Mouse (Mus musculus) adrenal gland, adult (tissue): ENCODE measurements around the gene Gm43517.

Source experiments
- DNase-seq, 2 experiments: peaks; one replicate each; pipeline ENCODE4 v3.0.0; 2022 to 2023; ENCODE audit warnings: low spot score in 1 of 2; ENCODE audit not compliant: inconsistent age in 2 of 2

Gene Gm43517

DNA sequence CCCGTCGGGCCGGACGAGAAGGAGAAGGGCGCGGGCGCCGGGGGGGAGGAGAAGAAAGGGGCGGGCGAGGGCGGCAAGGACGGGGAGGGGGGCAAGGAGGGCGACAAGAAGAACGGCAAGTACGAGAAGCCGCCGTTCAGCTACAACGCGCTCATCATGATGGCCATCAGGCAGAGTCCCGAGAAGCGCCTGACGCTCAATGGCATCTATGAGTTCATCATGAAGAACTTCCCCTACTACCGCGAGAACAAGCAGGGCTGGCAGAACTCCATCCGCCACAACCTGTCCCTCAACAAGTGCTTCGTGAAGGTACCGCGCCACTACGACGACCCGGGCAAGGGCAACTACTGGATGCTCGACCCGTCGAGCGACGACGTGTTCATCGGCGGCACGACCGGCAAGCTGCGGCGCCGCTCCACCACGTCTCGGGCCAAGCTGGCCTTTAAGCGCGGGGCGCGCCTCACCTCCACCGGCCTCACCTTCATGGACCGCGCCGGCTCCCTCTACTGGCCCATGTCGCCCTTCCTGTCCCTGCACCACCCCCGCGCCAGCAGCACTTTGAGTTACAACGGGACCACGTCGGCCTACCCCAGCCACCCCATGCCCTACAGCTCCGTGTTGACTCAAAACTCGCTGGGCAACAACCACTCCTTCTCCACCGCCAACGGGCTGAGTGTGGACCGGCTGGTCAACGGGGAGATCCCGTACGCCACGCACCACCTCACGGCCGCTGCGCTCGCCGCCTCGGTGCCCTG lies at the start of gene Gm43517:
Gene Gm43517 (plus strand): TSS at position 299 of the 755 bp plus-strand sequence.
- no peak for DNase-seq

DNA sequence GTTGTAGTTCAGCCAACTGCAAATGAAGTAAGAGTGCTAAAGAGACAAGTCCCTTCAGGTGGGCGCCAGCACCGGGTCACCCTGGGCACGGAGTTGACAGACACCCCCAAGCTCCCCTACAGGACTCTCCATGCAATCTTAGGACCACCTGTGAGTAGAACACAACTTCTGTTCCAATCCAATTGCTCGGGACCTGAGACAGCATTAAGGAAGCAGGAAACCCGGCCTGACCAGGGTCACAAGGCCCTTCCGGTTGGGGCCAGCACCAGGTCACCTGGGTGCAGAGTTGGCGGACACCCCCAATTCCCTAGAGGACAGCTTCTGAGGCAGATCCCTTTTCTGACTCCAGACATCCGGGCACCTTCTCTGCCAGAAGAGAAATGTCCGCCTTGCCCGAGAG lies 35.3 kb upstream of the Gm43517 start:
- DNase-seq, result no peak

DNA sequence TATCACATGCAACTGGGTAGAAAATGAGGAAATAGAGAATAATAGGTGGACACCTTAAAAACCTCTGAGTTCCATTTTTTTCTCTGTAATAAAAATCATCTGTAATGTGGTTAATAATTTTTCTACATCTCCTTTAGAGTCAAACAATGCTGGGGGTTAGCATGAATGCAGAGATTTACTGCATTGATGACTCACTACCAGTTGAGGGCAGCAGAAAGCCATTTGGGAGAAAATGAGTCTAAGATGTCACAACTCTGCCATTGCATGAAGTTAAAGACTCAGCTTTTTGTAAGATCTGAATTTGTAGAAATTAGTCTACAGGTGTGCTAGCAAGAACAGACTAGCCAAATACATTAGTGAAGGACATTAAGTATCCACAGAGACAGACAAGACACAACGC lies 16.0 kb upstream of the Gm43517 start:
- DNase-seq, result no peak

DNA sequence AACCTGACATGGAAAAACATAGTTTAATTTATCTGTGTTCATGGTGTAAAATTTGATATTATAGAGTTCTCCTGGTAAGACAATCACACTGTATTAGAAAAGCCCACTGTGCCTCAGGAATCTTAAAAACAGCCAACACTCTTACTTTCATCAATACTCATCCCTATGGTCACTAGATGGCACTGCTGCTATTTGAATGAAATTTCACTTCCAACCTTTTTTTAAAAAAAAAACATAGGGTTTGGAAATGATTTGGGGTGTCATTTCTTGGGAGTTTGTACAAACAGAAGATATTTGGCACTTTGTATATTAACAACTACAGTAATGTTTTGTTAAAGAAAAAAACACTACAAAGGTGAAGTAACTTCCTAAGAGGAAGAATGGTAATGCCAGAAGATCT lies 12.8 kb upstream of the Gm43517 start:
- peak in 1 of 2 experiments; percentile 45 for DNase-seq

DNA sequence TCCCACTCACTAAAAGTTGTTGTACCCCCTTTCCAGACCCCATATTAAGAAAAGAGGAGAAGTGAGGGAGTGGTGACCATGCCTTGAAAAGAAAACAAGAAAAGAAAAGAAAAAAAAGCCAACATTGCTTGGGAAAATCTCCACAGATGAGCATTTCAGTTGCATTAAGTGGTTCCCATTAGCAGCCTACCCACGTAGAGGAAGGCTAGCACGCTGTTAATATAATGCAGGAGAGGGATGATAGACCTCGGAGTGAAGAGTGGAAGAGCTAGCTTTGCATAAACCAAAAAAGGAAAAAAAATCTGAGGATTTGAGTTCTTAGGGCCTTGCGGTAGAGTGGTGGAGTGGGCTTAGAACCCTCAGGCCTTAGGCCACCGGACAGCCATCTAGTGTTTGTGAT lies 11.8 kb upstream of the Gm43517 start:
- no peak for DNase-seq

DNA sequence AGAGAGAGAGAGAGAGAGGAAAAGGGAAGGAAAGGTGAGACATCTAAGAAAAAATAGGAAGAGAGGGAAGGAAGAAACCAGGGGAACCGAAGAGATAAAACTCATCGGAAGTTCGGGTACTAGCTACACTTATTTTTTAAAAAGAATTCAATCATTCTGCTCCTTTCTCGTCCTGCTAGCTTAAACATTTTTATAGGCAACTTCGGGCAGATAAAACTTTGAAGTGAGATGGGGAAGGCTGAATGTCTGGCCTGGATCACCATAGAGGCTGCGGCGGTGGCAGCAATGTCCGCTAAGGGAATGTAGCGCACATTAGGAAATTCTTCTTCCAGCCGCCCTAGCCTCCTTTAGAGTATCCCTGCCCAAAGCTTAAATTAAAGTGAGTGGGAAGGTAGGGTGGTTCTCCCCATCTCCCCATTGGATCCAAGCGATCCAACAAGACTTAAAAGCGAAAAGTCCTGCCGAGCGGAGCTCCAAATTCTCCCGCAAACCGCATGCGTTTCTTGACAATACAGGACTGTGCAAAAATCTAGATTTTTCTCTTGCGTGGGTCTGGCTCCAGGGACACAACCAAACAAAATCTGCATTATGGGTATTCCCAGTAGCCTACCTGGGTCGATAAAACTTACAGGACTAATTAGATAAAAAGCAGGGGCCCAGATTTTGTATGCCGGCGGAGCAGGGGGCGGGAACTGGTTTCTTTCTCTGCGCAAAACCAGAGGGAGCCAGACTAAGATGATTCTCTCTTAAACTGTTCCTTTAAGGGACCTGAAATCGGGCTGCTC lies 11.0 kb upstream of the Gm43517 start:
- DNase-seq, result no peak

DNA sequence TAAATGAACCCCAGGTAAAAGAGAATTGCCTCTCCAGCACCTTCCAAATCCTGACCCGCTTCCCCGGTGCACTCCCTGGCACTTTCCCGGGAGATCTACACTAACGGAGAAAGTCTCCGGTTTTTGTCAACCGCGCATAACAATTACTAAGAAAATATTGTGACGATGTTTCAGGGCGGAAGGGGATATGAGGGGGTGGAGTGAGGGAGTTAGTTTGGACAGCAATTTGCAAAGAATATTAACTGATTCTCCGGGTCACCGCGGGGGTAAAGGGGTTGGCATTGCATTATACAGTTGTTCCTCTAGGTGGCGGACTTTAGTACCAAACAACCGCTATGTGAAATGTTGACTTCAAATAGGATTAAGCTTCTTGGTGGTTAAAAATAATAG lies 10.4 kb upstream of the Gm43517 start:
- DNase-seq, result peak in 1 of 2 experiments; percentile 74

DNA sequence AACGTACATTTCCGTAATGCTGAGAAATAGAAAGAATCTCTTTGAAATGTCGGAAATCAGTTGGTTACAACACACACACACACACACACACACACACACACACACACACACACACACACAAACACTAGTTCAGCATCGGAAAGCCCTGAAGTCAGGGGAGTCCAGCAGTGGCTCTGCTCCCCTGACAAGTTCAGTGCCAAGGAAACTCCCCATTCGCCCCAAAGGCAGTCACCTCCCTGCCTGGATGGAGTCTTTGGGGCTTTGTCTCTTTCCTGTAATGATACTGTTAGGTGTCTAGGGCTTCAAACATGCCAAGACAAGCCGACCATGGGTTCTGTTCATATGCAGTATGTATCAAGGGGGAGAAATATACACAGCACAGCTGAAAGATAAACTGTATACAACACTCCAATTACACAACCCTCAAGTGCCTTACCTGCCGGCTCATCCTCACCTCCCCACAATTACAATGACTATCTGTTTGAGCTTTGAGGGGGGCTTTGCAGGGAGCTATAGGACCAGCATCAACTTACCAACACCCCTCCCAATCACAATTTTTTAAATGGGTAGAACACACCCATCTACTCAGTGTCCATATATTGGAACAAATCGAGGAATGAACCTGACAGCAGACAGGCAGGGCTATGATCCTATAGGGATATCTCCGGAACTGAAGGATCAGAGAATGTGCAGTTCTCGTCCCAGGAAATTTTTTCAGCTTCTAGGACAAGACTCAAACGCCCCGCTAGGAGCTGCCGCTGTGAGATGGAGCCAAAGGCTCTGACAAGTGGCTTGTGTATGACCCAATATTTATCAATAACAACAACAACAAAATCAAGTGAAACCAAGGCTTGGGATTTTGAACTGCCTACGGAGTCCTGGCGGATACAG lies 9.3 kb upstream of the Gm43517 start:
- no peak for DNase-seq

DNA sequence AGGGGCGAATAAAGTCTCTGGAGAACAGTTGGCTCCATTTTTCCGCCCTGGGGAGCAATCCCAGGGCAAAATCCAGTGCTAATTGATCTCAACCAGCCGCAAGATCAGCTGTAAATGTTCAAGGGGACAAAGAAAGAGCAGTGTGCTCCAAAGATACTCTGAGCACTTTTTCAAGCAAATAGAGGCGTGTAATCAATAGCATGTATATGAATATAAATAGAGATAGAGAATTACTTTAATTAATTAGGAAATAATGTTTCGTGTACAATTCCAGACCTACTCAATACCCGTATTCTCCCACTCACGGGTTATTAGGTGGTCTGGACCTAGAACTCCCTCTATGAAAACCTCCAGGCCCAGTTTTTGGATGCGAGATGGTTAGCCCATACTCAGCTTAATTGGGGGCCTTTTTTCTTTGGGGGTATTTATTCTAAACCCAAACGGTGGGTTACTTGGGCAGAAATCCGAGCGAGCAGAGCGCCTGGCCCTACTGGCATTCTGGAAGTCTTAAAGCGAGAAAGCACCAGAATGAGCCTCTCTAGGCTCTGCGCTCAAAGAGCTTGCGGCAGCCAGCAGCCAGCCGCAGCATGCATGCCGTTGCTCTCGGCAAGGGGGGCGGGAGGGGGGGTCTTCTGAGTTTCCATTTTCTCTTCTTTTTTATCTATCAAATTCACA lies 8.5 kb upstream of the Gm43517 start:
- no peak for DNase-seq

DNA sequence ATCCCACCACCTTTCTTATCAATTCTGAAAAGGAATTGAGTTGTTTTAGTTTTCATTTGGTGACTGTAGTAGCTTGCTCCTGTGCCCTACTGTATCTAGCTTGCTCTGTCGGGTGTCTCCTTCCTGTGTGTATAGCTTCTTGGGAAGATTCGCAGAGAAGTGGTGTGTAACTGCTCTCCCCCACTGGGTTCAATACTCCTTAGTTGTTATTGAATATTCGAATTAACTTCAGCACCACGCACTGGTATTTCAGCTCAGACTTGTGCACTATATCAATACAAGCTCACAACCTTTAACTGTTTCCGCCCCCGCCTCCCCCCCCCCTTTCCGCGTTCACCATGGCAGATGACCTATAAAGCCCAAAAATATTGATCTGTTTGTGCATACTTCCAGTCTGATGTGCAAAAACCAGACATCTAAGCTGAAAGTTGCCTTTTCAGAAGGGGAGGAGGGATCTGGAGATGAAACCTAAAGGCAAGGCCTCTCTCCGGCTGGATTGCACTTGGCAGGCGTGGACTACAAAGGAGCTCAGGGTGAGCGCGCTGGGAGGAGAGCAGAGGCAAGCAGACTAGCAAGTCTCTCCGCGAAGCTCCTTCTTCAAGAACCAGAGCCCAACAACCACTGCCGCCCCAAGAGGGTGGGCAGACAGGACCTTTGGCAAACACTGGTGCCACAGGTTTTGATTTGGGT lies 7.5 kb upstream of the Gm43517 start:
- DNase-seq, result no peak

DNA sequence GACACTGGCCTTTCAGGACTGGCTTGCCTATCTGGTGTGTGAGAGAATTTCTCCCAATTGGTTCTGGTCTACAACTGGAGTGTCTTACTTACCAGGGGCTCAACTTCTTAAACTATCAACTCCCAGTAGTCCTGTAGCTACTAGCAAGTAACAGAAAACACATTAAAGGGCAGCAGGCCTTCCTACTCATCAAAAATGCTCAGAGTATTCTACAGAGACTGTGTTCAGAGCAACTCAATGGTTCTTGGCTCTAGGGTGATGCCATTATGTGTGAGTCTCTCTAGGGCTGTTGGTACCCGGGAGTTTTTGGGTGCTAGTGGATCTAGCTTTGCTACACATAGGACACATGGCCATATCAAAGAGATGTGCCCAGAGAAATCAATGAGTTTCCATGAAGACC lies 6.1 kb upstream of the Gm43517 start:
- no peak for DNase-seq

DNA sequence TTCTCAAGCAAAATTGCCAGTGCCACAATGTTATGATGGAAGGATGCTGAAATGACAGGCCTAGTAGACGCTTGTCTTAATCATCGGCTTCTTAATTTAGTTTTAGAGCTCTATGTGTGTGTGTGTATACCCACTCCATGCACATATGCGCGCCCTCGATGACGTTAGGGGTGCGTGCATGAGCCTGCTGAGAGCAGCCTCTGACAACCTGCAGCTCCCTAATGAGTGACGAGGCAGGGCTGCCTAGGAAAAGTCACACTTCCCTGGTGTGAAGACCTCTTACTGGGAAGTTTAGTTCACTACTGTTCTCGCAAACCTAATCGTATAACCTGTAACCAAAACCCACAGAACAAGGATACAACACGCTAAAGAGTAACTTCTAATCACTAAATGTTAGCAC lies 5.5 kb upstream of the Gm43517 start:
- DNase-seq, result no peak

DNA sequence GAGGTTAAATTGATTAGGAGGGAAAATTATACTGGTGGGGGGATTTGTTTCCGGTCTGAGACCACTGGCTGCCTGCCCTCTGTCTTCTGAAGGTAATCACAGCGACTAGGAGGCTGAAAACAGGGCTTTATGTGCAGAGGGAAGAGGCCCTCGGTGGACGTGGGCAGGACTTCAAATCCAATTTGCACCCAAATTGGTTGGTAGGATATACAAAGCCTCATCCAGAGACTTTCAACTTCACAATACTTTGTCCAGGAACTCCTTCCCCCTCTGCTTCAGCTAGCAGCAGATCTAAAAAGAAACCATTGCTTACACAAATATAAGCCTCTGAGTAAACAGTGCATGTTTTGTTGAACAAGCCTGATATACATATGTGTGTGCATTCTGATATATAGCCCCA lies 4.5 kb upstream of the Gm43517 start:
- no peak for DNase-seq

DNA sequence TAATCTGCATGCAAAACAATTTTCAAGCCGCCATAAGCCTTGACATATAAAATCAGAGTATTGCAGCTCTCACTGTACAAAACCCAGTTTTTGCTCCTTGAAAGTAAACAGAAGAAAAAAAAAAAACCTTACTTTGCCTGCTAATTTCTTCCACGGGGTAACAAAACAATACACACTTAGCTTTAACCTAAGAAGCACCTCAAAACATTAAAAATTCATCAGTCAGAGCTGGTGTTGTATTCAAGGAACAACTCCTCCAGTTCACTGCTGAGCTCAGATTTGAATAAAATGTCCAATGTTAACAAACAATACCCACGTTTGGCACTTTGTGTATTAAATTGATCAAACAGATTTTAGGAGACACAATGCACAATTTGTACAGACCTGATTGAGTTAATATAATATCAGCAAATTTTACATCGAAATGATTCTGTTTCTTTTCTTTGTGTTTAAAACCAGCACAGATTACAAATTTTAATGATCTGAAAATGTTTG lies 3.9 kb upstream of the Gm43517 start:
- no peak for DNase-seq

DNA sequence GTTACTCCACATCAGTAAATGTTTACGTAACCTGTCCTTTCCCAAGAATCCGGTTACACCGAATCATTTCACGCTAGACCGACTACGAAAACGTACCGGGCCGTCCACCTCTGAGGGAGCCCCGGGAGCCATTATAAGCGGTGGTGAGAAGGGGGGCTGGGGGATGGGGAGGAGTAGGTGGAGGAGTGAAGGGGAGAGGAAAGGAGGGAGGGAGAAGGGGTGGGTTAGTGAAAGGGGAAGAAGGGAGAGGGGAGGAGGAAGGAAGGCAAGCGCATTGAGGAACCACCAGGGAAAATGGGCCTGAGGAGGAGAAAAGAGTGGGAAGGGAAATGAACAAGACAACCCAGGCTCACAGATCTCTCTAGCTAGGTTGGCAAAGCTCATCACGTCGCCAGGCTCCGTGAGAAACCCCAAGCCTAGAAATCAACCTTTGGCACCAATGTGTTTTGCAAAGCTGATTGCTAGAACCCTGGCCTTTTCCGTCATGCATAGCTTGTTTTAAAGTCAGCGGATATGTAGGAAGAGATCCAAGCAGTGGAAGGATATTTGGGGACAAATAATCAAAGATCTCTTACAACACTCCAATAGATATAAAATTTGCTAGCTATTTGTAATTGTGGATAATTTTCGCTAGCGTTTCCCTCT lies 3.1 kb upstream of the Gm43517 start:
- DNase-seq, result no peak

DNA sequence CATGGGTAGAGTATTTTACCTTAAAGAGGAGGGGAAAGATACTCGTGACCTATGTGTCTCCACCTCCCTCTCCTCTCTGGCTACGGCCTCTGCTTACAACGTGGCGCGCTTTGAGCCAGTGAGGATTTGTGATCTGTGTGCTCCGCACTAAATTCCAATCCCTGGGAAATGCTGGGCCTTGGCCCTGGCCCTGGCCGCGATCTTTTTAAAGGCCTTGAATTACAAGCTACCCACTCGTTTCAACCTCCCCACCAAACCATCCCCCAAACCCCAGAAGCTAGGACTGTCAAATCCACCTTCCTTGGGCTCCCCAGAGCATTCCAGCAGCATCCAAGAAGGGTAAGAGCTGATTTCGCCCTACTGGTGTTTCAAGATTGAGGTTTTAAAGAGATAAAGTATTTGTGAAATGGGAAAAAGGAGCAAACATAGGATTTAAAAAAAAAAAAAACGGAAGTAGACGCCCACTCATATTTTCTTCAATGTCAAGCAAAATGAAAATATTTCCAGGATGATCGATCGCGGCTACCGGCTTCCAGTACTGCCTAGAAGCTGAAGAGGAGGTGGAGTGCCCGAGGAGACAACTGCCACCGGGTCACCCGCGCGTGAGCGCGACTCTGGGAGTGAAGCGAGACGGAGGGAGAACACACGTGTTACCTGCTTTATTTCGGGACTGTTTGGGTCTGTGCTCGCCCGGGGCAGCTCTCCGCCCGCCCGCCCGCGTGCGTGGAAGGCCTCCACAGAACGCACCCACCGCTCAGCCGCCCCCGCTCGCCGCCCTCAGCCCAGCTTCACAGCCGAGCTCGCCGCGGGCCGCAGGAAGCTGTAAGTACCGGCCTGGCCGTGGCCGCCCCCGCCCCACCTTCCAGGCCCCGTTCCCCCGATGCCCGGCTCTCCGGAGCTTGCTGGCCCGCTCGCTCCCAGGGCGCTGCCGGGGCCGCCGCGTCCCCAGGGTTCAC lies 2.1 kb upstream of the Gm43517 start, which contains the start of gene Foxg1:
Gene Foxg1 (plus strand): TSS at position 96 of the 956 bp plus-strand sequence.
- no peak for DNase-seq

DNA sequence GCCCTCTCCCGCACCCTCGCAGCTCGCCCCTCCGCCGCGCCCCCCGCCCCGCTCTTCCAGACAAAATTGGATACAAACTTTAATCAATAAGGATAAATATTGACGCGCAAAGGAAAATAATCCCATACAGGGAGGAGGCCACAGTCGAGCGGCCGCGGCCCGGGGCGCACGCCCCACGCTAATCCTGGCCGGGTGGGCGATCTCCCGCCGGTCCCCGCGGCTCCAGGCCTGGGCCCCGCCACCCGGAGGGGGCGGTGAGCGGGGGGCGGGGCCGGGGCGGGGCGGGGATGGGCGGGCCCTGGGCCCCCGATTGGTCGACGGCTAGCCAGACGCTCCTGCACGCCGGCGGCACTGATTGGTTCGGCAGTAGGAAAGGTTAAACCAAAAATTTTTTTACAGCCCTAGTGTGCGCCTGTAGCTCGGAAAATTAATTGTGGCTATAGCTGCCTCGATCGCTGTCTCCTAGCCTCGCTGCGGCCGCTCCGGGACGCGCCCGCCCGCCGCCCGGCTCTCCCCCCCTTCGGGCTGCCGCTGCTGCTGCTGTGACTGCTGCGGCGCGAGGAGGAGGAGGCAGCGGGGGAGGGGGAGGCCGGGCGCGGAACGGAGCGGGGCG lies 1.3 kb upstream of the Gm43517 start:
- DNase-seq, result no peak

DNA sequence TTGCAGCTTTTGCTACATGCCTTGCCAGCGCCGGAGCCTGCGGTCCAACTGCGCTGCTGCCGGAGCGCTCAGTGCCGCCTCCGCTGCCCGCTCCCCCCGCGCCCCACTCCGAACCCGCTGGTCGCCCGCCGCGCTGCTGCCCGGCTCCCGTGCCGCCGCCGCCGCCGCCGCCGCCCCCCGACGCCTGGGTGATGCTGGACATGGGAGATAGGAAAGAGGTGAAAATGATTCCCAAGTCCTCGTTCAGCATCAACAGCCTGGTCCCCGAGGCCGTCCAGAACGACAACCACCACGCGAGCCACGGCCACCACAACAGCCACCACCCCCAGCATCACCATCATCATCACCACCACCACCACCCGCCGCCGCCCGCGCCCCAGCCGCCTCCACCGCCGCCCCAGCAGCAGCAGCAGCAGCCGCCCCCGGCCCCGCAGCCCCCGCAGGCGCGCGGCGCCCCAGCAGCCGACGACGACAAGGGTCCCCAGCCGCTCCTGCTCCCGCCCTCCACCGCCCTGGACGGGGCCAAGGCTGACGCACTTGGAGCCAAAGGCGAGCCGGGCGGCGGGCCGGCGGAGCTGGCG lies 589 bp upstream of the Gm43517 start:
- no peak for DNase-seq
